In the genomic region with DNA sequence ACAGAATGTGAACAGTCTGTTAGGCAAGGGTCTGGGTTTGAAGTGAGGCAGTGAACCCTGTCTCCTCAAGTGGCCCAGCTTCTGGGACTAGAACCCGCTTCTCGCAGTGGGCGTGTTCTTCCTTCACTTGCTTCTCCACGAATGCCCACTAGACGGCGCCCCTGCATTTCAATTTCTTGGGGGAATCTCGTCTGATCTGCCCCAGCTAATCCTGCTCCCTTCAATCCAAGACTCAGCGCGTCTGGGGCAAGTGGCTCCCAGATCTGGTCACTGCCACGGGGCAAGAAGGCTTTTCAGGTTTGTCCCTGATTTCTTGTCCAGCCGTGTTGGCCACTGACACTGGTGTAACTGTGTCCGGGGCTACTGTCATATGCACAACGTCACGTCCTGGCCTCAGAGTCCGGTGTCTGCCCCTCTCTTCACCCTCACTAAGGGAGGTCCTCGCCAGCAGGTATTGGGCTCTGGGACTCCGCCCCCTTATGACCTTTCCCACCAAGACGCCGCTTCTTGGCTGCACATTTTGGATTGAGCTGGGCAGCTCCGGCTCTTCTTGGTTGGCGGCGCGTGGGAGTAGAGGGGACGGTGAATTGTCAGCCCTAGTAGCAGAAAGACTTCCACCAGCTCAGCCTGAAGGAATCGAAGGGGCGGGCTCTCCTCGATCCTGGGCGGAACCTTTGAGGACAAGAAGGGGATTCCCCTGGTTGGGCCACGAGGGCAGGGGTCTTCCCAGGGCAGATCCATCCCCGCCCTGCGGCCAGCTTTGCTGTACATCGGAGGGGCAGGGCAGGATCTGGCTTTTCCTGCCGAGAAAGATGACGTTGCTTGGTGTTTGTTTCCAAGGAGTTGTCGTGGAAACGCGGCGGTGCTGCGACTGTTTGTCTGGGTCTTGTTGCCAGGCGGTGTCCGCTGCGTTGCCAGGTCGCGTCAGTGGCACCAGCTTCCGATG, we compare ENCODE assay signal across 8 mouse cellular contexts. TPM values are rescaled to one million over a fixed set of nuclear protein-coding genes. Genes with fewer than 3 reads are reported as not detected.
A peak's percentile ranks its signal among the peaks of the same experiment; 100 is the strongest.
DNase-seq lines count a peak whose midpoint lies in the region; ATAC-seq lines count a peak whose summit lies in the region.

Gene Crip1 (plus strand): TSS at position 205 of the 946 bp plus-strand sequence.

- H3K36me3 ChIP-seq in hindbrain, embryonic 12.5 days: peaks cover 26% of the 10 kb centered on the region

- H3K9me3 ChIP-seq in hindbrain, embryonic 12.5 days (replicated peaks): no peaks in the 10 kb centered on the region

- 9% methylated on average over 45 of the region's 45 CpGs for WGBS in hindbrain, embryonic 12.5 days

- H3K4me2 ChIP-seq in hindbrain, embryonic 12.5 days (replicated peaks): peak within 1 kb of the TSS; percentile 32

- DNase-seq in T-cell, adult 2 months (ENCODE audit: low spot score): peak; percentile 96
- peak; percentile 86 to 89 for DNase-seq in cerebellum, postnatal 25 days
- peak; percentile 76 to 83 for DNase-seq in frontal cortex, postnatal 25 days (ENCODE audit: low spot score in 2 of 2)
- peak; percentile 86 to 95 for DNase-seq in layer of hippocampus, postnatal 25 days (ENCODE audit: extremely low spot score in 1 of 2, low spot score in 1 of 2)
- DNase-seq in lung, postnatal 36 days: peak; percentile 93
- DNase-seq in retina, adult 2 months (ENCODE audit: low read depth, low spot score): peak; percentile 58
- DNase-seq in thymus, postnatal 36 days: peak; percentile 86 to 93

- ATAC-seq in hindbrain, embryonic 12.5 days (ENCODE audit: low FRiP score): no peak; the same call in 1 of the 2 replicates

- H3K9ac ChIP-seq in hindbrain, embryonic 12.5 days: peak within 1 kb of the TSS; percentile 33; the same call in 1 of the 2 replicates

- peaks cover 49% of the 10 kb centered on the region for H3K4me1 ChIP-seq in hindbrain, embryonic 12.5 days

- peak within 1 kb of the TSS; percentile 9; the same call in 1 of the 2 replicates for H3K4me3 ChIP-seq in hindbrain, embryonic 12.5 days

- H3K27ac ChIP-seq in hindbrain, embryonic 12.5 days: peak within 1 kb of the TSS; percentile 49; the same call in 1 of the 2 replicates

- H3K27me3 ChIP-seq in hindbrain, embryonic 12.5 days: peaks cover 37% of the 10 kb centered on the region

RNA-seq across cellular contexts. Expression of gene Crip1, which starts in this region (rescaled TPM):
- polyA plus RNA-seq in hindbrain, embryonic 12.5 days (2016; fragmentation: Nextera tagmentation; extraction: Ambion mirVana): 84.5 and 90.8 TPM in 2 replicates
- 10 to 100 TPM in 1 of 2 experiments, 1 to 10 TPM in 1; 7.6 to 12.6 TPM for total RNA-seq in layer of hippocampus, postnatal 25 days (2021)
